Mouse (Mus musculus) monocyte, adult 2 months (primary cell): ENCODE results near the gene Try5.
"Not testable (repeated sequence)": the region's sequence is repeated elsewhere in the genome, so short reads cannot be mapped to it uniquely, and the experiment has no call there.

Experiments
- DNase-seq, 2 experiments: peaks; one replicate each; pipeline ENCODE4 v3.0.0; 2022; ENCODE audit warnings: low spot score in 2 of 2, low read depth in 1 of 2

Gene Try5

GRCm38 (mm10) chr6:41316741-41317140 lies at the start of gene Try5:
TSS of gene Try5 (minus strand) at chr6:41316841.
- not testable (repeated sequence) for DNase-seq

- DNase-seq: no peak
Measured at GRCm38 (mm10) chr6:41353932-41354331, 37.3 kb upstream of the Try5 start, which contains the start of gene Try10. TSS of gene Try10 (plus strand) at chr6:41354105.

GRCm38 (mm10) chr6:41301969-41302368 lies 14.7 kb downstream of the Try5 start, which contains the start of gene Try4:
TSS of gene Try4 (plus strand) at chr6:41302269.
- DNase-seq: no peak

GRCm38 (mm10) chr6:41298255-41298654 lies 18.4 kb downstream of the Try5 start:
- DNase-seq: no peak

- no peak for DNase-seq
Measured at GRCm38 (mm10) chr6:41266140-41266539, 50.5 kb downstream of the Try5 start.

GRCm38 (mm10) chr6:41262796-41263195 lies 53.8 kb downstream of the Try5 start:
- no peak for DNase-seq
